Mouse (Mus musculus): ENCODE measurements around the gene Ifnab. TPM values are rescaled to one million over a fixed set of nuclear protein-coding genes. Genes with fewer than 3 reads are reported as not detected.

Gene Ifnab
- total and polyA plus RNA-seq, 2 experiments from 2014 or later: not detected

DNA sequence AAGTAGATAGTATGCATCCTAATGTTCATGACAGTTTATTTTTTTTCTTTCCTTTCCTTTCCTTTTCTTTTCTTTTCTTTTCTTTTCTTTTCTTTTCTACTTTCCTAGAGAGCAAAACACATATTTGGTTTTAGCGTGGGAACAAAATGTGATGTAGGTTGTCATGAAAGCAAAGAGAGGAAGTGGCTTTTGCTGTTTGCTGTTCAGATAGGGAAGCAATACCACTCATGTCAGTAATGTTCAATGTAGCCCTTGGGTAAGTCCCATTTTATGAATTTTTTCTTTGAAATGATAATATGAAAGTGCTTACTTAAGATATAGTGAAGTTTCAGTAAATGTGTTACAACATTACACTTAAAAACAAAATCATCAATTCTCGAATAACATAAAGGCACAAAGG, 2.2 kb upstream of the Ifnab start:
- H3K4me3 ChIP-seq (ENCODE audit: low read depth, low read length): no peak overlapping the region
- H3K27me3 ChIP-seq (ENCODE audit: control insufficient read depth, insufficient read depth, low read length): no peaks in the 10 kb centered on the region
- ATAC-seq (ENCODE audit: insufficient read depth, low read depth): no peak
- no peak overlapping the region for H3K9ac ChIP-seq (replicated peaks; ENCODE audit: low read depth, low read length)
- 67% methylated on average over 2 of the region's 2 CpGs for WGBS
- no peaks in the 10 kb centered on the region for H3K9me3 ChIP-seq (replicated peaks; ENCODE audit: control insufficient read depth, low read length)
- H3K4me2 ChIP-seq (ENCODE audit: low read depth, low read length): no peak overlapping the region
- DNase-seq (ENCODE audit: low spot score): no peak
- TF ChIP-seq CTCF (IDR thresholded peaks at IDR 0.05; ENCODE audit: low read depth): no peak
- TF ChIP-seq EP300 (IDR thresholded peaks at IDR 0.05; ENCODE audit: low read depth): no peak
- no peak overlapping the region for H3K27ac ChIP-seq (ENCODE audit: low read depth)
- no peaks in the 10 kb centered on the region for H3K4me1 ChIP-seq (ENCODE audit: control insufficient read depth, insufficient read depth)
- H3K36me3 ChIP-seq (replicated peaks; ENCODE audit: control insufficient read depth, insufficient read depth, low read length): no peaks in the 10 kb centered on the region

DNA sequence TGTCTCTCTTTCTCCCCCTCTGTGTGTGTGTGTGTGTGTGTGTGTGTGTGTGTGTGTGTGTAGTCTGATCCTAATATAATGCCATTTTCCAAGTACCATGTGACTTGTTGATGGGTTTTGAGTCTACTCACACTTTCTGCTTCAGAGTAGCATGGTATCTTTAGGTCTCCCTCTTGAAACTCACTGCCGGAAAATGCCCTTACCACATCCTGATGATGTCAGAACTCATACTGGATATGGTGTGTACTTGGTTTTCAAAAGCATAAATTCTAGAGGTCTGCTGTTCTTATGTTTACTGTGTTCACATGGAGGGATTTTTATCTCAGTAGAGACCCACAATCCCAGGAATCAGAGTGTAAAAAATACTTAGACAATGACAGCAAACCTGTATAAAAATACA, 1.4 kb upstream of the Ifnab start:
- Histone ChIP-seq H3K4me2 (ENCODE audit: low read depth, low read length) (no peak overlapping the region), H3K4me1 (ENCODE audit: control insufficient read depth, insufficient read depth) (no peaks in the 10 kb centered on the region), H3K9ac (replicated peaks; ENCODE audit: low read depth, low read length) (no peak overlapping the region), H3K9me3 (replicated peaks; ENCODE audit: control insufficient read depth, low read length) (no peaks in the 10 kb centered on the region), H3K4me3 (ENCODE audit: low read depth, low read length) (no peak overlapping the region), H3K27me3 (ENCODE audit: control insufficient read depth, insufficient read depth, low read length) (no peaks in the 10 kb centered on the region), H3K36me3 (replicated peaks; ENCODE audit: control insufficient read depth, insufficient read depth, low read length) (no peaks in the 10 kb centered on the region), H3K27ac (ENCODE audit: low read depth) (no peak overlapping the region)
- ATAC-seq (ENCODE audit: insufficient read depth, low read depth): no peak
- no peak for TF ChIP-seq CTCF (IDR thresholded peaks at IDR 0.05; ENCODE audit: low read depth)
- no peak for TF ChIP-seq EP300 (IDR thresholded peaks at IDR 0.05; ENCODE audit: low read depth)
- no peak for DNase-seq (ENCODE audit: low spot score)
- WGBS: 51% methylated on average over 1 of the region's 1 CpGs

DNA sequence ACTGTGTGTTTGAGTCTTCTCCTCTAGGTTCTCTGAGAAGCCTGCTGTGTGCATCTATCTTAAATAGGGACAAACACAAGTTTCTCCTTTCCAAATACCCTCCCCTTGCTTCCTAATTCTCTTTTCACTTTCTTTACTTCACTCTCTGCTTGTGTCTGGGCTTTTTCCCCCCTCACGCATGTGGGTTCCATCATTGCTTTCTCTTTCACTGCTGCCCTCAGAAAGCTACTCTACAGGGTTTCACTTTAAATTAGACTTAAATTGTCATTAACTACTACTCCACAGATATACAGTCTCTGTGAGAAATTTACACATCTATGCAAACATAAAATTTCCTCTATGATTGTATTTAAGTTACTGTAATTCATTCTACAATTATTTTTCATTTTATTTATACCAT, 7.3 kb downstream of the Ifnab start, which contains the start of gene Ifna2:
Gene Ifna2, minus strand, starts transcription at position 101 of the 400 bp plus-strand sequence.
- no peak within 1 kb of the TSS for H3K4me3 ChIP-seq (ENCODE audit: low read depth, low read length)
- TF ChIP-seq CTCF (IDR thresholded peaks at IDR 0.05; ENCODE audit: low read depth) (no peak), EP300 (IDR thresholded peaks at IDR 0.05; ENCODE audit: low read depth) (no peak)
- no peaks in the 10 kb centered on the region for H3K9me3 ChIP-seq (replicated peaks; ENCODE audit: control insufficient read depth, low read length)
- H3K9ac ChIP-seq (replicated peaks; ENCODE audit: low read depth, low read length): no peak within 1 kb of the TSS
- no peaks in the 10 kb centered on the region for H3K27me3 ChIP-seq (ENCODE audit: control insufficient read depth, insufficient read depth, low read length)
- H3K4me2 ChIP-seq (ENCODE audit: low read depth, low read length): no peak within 1 kb of the TSS
- no peaks in the 10 kb centered on the region for H3K4me1 ChIP-seq (ENCODE audit: control insufficient read depth, insufficient read depth)
- no peak for ATAC-seq (ENCODE audit: insufficient read depth, low read depth)
- 76% methylated on average over 1 of the region's 1 CpGs for WGBS
- no peak within 1 kb of the TSS for H3K27ac ChIP-seq (ENCODE audit: low read depth)
- DNase-seq (ENCODE audit: low spot score): no peak
- no peaks in the 10 kb centered on the region for H3K36me3 ChIP-seq (replicated peaks; ENCODE audit: control insufficient read depth, insufficient read depth, low read length)

DNA sequence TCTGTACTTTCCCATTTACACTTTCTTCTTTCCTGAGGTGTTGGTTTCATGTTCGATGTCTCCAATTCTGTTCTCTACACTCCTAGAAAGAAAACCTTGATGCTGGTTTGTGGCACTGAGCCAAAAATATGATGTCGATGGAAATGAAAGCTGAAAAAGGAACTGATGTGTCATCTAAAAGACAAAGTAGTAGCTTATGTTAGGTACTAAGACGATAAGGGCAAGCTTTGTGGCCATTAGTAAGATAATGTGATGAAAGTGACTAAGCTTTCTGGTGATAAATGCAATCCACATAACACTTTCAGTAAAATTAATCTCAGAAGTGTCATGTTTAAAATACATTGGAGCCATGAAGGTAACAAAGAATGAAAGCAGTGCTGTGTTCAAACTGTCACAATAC, 9.8 kb downstream of the Ifnab start:
- H3K9ac ChIP-seq (replicated peaks; ENCODE audit: low read depth, low read length): no peak overlapping the region
- no peaks in the 10 kb centered on the region for H3K4me1 ChIP-seq (ENCODE audit: control insufficient read depth, insufficient read depth)
- no peak for ATAC-seq (ENCODE audit: insufficient read depth, low read depth)
- no peaks in the 10 kb centered on the region for H3K36me3 ChIP-seq (replicated peaks; ENCODE audit: control insufficient read depth, insufficient read depth, low read length)
- TF ChIP-seq EP300 (IDR thresholded peaks at IDR 0.05; ENCODE audit: low read depth) (no peak), CTCF (IDR thresholded peaks at IDR 0.05; ENCODE audit: low read depth) (no peak)
- H3K9me3 ChIP-seq (replicated peaks; ENCODE audit: control insufficient read depth, low read length): no peaks in the 10 kb centered on the region
- no peak overlapping the region for H3K4me2 ChIP-seq (ENCODE audit: low read depth, low read length)
- H3K27me3 ChIP-seq (ENCODE audit: control insufficient read depth, insufficient read depth, low read length): no peaks in the 10 kb centered on the region
- no peak overlapping the region for H3K4me3 ChIP-seq (ENCODE audit: low read depth, low read length)
- no peak for DNase-seq (ENCODE audit: low spot score)
- 27% methylated on average over 3 of the region's 3 CpGs for WGBS
- no peak overlapping the region for H3K27ac ChIP-seq (ENCODE audit: low read depth)

DNA sequence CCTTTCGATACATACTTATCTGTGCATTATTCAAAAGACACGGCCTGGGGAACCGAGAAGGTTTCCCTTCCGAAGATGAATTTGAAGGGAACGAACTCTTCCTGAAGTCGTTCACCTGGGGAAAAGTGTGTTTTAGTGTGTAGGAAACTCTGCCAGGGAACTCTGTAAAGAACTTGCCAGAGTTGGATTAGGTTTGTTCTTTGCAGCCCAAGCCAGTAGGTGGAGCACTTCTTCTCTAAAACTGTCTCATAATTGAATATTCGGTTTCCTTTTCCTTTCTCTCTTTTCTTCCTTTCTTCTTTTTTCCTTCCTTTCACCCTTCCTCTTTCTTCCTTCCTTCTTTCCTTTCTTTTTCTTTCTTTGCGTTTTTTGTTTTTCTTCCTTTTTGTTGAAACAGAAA, 10.8 kb downstream of the Ifnab start:
- peak; percentile 40 for TF ChIP-seq CTCF (IDR thresholded peaks at IDR 0.05; ENCODE audit: low read depth)
- TF ChIP-seq EP300 (IDR thresholded peaks at IDR 0.05; ENCODE audit: low read depth): no peak
- Histone ChIP-seq H3K4me2 (ENCODE audit: low read depth, low read length) (no peak overlapping the region), H3K9me3 (replicated peaks; ENCODE audit: control insufficient read depth, low read length) (no peaks in the 10 kb centered on the region), H3K36me3 (replicated peaks; ENCODE audit: control insufficient read depth, insufficient read depth, low read length) (no peaks in the 10 kb centered on the region), H3K4me1 (ENCODE audit: control insufficient read depth, insufficient read depth) (no peaks in the 10 kb centered on the region), H3K4me3 (ENCODE audit: low read depth, low read length) (no peak overlapping the region), H3K27me3 (ENCODE audit: control insufficient read depth, insufficient read depth, low read length) (no peaks in the 10 kb centered on the region), H3K9ac (replicated peaks; ENCODE audit: low read depth, low read length) (no peak overlapping the region), H3K27ac (ENCODE audit: low read depth) (no peak overlapping the region)
- WGBS: 32% methylated on average over 8 of the region's 8 CpGs
- ATAC-seq (ENCODE audit: insufficient read depth, low read depth) (no peak), DNase-seq (ENCODE audit: low spot score) (peak; percentile 15)

DNA sequence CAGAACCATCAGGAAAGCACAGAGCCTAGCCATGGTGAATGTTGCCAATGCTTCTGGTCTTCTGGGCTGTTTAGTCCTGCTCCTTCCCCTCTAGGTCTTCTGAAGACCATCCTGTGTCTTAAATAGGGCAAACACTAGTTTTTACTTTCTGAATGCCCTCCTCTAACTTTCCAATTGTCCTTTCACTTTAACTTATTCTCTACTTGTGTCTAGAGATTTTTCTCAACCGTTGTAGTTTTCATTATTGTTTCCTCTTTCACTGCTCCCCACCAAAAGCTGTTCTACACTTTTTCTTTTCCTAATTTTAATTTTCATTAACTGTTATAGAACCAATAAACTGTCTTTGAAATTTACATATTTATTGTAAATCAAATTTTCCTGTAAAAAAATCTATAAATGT, 14.3 kb downstream of the Ifnab start, which contains the start of gene Ifna16:
Gene Ifna16, minus strand, starts transcription at position 101 of the 400 bp plus-strand sequence.
- Histone ChIP-seq H3K4me1 (ENCODE audit: control insufficient read depth, insufficient read depth) (no peaks in the 10 kb centered on the region), H3K27ac (ENCODE audit: low read depth) (no peak within 1 kb of the TSS), H3K27me3 (ENCODE audit: control insufficient read depth, insufficient read depth, low read length) (no peaks in the 10 kb centered on the region), H3K36me3 (replicated peaks; ENCODE audit: control insufficient read depth, insufficient read depth, low read length) (no peaks in the 10 kb centered on the region), H3K9me3 (replicated peaks; ENCODE audit: control insufficient read depth, low read length) (no peaks in the 10 kb centered on the region), H3K9ac (replicated peaks; ENCODE audit: low read depth, low read length) (no peak within 1 kb of the TSS), H3K4me2 (ENCODE audit: low read depth, low read length) (no peak within 1 kb of the TSS), H3K4me3 (ENCODE audit: low read depth, low read length) (no peak within 1 kb of the TSS)
- WGBS: 78% methylated on average over 1 of the region's 1 CpGs
- TF ChIP-seq CTCF (IDR thresholded peaks at IDR 0.05; ENCODE audit: low read depth): no peak
- no peak for TF ChIP-seq EP300 (IDR thresholded peaks at IDR 0.05; ENCODE audit: low read depth)
- ATAC-seq (ENCODE audit: insufficient read depth, low read depth) (no peak), DNase-seq (ENCODE audit: low spot score) (no peak)
